Mouse (Mus musculus): ENCODE results near the gene Lrrc46. TPM values are rescaled to one million over a fixed set of nuclear protein-coding genes. Genes with fewer than 3 reads are reported as not detected.

Gene Lrrc46
- total RNA-seq, 2 experiments from 2014 or later, result 0.66 to 0.71 TPM

DNA sequence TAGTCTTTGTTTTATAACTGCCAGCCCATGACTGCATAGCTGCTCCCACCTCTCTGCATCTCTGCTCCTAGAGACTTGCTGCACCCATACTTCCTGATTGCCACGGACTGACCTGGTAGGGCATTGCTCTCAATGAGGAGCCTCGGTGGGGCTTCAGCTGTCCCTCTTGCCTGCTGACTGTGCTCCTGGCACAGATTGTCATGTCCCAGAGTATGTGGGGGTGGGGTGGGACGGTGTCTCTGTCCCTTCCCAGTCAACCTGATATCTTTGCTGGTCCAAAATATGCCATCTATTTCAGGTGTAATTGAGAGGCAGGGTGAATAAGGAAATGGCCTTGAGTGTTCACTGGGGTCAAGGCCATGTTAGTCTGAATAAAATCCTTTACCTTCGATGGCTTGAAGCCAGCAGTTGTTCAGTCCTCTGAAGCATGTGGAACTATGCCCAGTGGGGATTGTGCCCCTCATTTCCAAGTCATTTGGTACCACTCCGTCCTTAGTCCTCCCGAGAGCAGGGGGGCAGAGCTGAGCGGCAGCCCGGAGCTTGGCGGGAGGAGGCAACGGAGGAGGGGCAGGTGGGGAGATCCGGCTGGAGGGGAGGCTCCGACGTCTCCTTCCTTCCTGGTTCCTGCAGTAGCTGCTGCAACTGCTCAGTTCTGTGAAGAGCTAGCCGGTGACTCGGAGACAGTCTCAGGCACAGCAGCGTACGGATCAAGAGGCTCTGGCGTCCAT, 9.2 kb upstream of the Lrrc46 start, which contains the start of gene Osbpl7:
Osbpl7 (plus strand) TSS at position 413 of the 728 bp plus-strand sequence.
- intact Hi-C loops (cut with DNase I), result no loop called here
- DNase-seq (ENCODE audit: low spot score in 2 of 2), result peak; percentile 67 to 82

DNA sequence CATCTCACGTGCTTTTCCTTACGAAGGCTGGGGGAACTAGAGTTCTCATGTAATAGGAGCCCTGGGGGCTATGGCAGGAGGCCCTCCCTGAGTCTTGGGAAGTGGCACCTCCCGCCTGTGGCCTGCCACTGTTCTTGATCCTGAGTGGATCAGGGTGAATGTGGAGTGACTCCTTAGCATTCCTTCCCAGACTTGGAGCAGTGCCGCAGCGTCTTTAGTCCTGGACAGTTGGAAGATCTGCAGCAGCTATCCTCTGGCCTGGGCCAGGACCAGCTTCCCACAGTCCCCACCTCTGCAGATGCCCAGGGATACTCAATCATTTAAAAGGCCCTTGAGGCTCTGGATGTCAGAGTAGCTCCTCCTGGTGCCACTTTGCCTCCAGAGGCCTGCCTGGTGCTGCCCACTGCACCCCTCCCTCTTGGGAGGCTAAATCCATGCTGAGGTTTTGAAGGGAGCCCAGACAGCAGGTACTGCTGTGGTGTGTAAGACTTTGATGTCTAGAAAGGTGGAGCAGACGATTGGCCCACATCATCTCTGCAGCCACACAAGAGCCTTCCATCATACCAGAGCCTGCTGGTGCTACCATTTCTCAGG, 8.4 kb upstream of the Lrrc46 start:
- no peak for DNase-seq (ENCODE audit: low spot score in 2 of 2)
- intact Hi-C loops (cut with DNase I), result no loop called here

DNA sequence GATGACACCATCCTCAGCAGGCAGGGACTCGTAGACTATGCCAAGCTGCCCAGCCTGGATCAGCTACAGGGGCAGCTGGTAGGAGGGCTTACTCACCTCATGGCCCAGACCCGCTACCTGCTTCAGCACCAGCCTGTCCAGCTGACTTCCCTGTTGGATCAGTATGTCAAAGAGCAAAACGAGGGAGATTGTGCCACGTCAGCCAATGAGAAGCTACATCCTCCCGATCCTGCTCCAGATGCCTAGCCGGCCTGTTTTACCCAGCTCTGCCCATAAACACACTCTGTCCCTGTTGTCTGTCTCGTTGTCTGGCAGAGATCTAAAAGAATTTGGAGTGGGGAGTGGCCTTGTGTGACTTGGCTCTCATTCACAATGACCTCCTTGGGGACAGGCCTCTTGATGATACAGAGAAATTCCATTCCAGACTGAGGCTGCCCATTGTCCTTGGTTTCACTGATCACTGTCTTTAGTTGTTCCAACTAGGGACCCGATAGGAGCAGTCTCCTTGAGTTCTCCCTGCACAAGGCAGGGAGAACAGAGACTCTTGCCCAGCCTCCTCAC, 7.0 kb upstream of the Lrrc46 start:
- DNase-seq (ENCODE audit: low spot score in 2 of 2), result no peak
- intact Hi-C loops (cut with DNase I), result no loop called here

DNA sequence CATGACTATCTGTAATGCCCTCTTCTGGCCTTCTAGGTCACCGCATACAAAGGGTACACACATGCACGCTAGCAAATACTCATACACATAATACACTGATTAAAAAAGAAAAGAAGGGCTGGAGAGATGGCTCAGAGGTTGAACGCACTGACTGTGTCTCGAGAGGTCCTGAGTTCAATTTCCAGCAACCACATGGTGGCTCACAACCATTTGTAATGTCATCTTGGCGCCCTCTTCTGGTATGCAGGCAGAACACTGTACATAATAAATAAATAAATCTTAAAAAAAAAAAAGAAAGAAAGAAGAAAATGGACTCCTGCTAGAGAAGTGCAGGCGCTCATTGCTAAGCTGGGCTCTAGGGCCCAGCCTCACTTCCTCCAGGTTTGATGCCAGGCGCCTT, 4.7 kb upstream of the Lrrc46 start:
- intact Hi-C loops (cut with DNase I), result no loop called here
- DNase-seq (ENCODE audit: low spot score in 2 of 2), result no peak

DNA sequence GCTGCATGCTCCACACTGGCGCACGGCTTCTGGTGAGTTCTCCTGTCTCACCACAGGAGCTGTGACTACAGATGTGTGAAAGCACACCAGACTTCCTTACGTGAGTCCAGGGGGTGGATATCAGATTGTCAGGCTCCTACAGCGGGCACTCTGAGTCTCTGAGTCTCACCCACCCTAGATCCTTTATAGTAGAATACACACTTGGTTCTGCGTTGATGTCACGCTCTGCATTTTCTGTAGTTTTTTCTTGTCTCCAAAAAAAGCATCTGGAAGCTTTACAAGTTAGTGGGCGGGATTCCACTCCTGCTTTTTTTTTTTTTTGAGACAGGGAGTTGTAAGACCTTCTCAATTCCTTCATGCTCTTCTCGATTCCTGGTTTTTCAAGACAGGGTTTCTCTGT, 3.7 kb upstream of the Lrrc46 start:
- peak in 1 of 2 experiments; percentile 67 for DNase-seq (ENCODE audit: low spot score in 2 of 2)
- intact Hi-C loops (cut with DNase I), result no loop called here

DNA sequence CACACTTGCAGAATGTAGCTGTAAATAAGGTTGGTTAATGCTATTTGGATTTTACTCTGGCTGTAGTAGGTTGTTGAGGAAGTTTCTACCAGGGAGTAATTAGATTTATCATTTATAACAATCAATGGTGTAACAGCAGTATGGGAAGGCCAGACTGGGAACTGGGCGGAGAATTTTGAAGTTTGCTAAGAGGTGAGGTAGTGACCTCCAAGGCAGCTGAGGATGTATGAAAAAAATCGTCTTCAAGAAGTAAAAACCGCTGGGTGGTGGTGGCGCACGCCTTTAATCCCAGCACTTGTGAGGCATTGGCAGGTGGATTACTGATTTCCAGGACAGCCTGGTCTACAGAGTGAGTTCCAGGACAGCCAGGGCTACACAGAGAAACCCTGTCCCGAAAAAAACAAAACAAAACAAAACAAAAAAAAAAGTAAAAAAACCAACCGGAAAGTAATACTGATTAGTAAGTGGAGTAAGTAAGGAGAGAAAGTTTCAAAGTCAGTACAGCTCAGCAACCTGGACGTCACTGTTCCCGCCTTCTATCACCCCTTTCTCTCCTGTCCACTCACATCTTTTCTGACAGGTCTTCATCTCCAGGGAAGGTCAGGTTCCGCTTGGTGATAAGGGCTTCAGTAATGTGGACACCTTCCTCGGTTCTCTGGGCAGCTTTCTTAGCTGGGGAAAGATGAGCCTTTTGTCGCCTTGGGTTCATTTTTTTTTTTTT, 746 bp downstream of the Lrrc46 start:
- no peak for DNase-seq (ENCODE audit: low spot score in 2 of 2)
- intact Hi-C loops (cut with DNase I), result no loop called here

DNA sequence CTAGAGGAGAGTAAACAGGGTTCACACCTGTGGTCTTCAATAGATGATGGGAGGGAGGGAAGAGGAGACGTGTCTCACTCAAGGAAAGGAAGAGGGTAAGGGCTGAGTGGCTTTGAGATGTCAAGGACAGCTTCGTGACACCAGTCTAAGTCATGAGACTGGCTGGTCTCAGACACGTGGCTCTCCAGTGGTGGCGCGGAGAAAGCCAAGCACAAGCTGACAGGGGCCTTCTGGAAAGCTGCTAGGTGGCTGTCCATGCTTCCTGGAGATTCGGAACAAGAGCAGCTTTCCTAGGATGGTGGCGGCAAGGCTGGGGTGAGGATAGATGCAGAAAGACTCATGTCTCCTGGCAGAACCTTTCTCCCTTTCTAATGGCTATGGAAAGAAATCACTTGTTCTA, 2.3 kb downstream of the Lrrc46 start:
- intact Hi-C loops (cut with DNase I), result no loop called here
- DNase-seq (ENCODE audit: low spot score in 2 of 2), result no peak

DNA sequence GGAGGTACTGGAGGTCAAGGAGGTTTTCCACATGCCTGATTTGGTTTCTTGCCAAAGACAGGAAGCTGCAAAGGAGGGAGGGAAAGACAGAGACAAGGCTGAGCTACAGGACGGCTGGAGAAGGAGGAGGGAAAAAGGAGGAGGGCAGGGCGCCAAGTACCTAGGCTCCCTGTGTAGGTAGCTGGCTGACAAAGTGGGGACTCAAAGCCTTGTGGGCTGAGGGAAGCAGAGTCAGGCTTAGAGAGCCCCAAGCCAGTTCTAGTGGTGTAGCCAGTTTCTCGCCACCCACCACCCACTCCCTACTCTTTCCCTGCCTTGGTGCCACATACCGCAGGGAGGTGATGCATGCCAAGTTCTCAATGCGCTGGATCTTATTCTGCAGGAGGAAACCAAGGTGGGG, 5.1 kb downstream of the Lrrc46 start:
- peak; percentile 50 to 89 for DNase-seq (ENCODE audit: low spot score in 2 of 2)
- intact Hi-C loops (cut with DNase I), result no loop called here

DNA sequence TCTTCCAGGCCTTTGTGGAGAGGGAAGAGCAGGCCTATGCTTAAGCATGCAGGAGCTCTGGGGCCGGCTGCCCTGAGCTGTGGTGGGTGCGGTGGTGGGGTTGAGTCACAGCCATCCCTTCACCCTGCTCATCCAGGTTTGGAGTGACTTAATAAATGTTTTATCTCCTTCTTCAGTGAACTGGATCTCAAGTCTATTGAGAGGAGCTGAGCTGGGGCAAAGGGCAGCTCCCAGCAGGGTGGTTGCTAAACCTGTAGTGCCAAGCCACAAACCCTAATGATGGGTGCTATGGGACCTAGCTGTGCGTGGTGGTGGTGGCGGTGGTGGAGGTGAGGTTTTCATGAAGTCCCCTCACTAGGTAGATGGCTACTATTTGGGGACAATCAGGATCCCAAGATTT, 7.4 kb downstream of the Lrrc46 start:
- intact Hi-C loops (cut with DNase I), result no loop called here
- no peak for DNase-seq (ENCODE audit: low spot score in 2 of 2)

DNA sequence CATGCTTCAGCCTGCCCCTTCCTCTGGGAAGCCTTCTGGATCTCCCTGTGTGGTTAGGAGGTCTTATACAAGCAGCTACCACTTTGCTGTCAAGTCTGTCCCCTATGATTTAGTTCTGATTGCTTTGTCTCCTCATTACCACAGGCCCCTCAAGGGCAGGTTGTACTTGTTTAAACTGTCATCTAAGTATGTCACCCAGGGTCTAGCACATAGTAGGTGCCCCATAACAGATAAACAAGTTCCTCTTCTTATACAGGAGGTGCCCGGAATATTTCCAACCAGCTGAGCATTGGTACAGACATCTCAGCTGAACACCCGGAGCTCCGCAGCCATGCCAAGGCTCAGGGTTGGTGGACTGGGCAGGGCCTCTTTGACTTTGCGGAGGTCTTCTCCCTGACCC, 8.7 kb downstream of the Lrrc46 start:
- intact Hi-C loops (cut with DNase I), result no loop called here
- DNase-seq (ENCODE audit: low spot score in 2 of 2), result no peak

DNA sequence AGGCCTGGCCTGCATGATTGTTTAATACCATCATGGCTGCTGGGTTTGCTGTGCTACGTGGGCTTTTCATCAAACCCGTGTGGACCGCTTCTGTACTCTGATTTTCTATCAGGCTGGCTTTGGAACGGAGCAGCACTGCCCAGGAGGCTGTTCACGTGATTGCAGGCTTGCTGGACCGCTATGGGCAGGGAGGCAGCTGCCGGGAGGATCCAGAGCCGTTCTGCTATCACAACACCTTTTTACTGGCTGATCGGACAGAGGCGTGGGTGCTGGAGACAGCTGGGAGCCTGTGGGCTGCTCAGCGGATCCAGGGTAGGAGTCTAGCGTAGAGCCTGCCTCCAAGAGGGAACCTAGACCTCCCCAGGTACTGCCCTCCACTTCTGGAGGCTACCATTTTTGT, 9.2 kb downstream of the Lrrc46 start:
- no peak for DNase-seq (ENCODE audit: low spot score in 2 of 2)
- intact Hi-C loops (cut with DNase I), result no loop called here

DNA sequence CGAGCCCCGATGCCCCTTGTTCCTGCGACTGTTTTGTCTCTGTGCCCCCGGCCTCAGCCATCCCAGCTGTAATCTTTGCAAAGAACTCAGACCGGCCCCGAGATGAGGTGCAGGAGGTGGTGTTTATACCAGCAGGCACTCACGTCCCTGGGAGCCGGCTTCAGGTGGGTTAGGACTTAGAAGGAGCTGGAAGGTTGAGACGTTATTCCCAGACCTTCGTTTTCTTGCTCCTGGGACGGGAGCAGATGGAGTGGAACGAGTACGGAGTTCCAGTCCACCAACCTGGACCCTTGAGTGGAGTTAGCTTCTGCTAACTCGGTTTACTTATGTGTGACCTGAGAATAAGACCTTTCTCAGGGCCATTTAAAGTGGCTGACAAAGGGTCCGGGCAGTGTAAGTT, 10.8 kb downstream of the Lrrc46 start:
- intact Hi-C loops (cut with DNase I), result no loop called here

DNA sequence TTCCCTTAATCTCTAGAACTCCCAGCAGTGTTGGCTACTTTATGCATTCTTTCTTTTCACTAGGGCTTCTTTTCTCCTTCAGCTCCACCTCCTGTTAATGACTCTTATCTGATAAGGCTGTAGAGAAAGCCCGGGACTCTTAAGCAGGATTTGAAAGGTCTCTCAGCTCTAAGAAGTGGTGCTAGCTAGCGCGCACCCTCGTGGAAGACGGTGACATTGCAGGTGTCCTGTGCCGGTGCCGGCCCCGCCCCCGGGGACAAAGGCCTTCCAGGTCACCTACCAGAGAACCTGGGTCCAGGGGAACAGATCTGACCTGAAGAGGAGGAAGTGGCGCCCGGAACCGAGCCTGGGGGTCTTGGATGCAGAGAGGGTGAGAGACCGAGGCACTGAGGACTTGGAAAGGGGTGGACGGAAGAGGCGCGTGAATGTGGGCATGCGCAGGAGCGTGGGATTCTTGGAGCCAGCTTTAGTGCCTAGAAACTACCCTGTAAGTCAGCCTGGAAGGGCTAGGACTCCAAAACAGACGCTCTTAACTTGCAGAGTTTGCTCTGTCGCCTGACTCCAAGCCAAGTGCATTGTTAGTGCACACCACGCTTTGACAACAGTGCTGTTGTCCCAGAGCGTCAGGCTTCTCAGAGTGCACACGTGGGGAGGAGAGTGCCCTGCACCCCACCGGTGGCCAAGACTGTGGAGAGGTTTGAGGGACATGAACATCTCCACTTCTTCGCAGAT, 11.4 kb downstream of the Lrrc46 start, which contains the start of gene Scrn2:
Scrn2 (plus strand) TSS at position 253 of the 732 bp plus-strand sequence.
- intact Hi-C loops (cut with DNase I), result no loop called here
- peak; percentile 70 to 80 for DNase-seq (ENCODE audit: low spot score in 2 of 2)

More for the DNA sequence above, 10.8 kb downstream of the Lrrc46 start:
- DNase-seq (ENCODE audit: low spot score in 2 of 2), result no peak

DNA sequence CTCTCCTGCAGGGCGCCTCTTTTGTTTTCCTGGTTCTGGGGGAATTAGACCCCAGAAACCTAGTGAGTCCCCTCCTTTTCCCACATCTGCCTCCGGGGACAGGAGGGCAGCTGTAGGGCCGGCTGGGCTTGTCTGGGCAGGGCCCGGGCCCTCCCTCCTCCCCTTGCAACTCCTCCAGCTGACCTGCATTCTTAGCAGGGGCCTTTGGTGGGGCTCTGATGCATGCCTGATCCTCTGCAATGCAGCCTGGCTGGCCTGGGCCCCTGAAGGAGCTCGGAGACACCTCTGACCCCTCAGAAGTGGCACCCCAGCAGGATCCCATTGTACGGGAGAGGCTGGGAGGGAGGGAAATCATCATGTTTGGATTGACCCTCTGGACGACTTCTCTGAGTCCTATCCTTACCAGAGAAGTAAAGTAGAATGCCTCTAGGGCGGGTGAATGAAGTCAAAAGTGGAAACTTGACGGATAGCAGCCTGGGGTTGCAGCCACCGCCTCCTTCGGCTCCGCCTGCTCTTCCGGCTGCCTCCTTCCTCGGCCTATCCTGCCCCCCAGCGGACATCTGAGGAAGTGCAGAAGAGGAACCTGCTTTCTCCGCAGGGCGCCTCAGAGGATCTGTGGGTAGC, 15.4 kb downstream of the Lrrc46 start:
- DNase-seq (ENCODE audit: low spot score in 2 of 2), result peak; percentile 78 to 87
- intact Hi-C loops (cut with DNase I), result loop anchor here (1.0 kb wide), 1 partner anchor 44 kb away; the partner anchor contains the start of gene Sp2

DNA sequence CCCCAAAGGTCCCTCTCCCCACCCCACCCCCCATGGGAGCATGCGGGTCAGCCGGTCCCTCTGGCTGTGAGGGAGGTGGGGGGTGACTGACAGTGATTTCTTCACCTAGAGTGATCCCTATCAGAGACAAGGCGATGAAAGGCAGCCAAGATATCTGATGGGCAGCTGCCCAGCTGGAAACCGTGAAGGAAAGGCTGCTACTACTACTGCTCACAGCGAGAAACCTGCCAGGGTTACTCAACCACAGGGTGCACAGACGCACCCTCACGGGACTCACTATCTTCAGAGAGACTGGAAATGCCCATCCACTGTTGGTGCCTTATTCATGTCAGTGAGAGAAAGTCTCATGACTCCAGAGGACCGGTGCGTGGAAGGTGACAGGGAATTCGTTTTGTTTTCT, 16.2 kb downstream of the Lrrc46 start:
- intact Hi-C loops (cut with DNase I), result loop anchor here (5.0 kb wide), 1 partner anchor 108 kb away; the partner anchor contains the start of gene Cdk5rap3
- no peak for DNase-seq (ENCODE audit: low spot score in 2 of 2)

DNA sequence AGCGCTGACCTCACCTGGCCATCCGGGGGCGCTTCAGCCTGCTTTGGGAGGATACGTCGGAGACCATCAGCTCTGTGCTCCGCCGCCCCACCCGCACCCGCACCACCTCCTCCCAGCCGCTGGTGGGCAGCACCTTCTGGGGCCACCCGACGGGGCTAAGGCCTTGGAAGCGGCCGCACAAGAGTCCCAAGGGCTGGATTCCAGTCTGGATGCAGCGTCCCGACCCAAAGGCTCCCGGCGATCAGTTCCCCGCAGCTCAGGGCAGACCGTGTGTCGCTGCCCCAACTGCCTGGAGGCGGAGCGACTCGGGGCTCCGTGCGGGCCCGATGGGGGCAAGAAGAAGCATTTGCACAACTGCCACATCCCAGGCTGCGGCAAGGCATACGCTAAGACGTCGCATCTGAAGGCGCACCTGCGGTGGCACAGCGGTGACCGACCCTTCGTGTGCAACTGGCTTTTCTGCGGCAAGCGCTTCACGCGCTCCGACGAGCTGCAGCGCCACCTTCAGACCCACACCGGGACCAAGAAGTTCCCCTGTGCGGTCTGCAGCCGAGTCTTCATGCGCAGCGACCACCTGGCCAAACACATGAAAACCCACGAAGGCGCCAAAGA, 19.2 kb downstream of the Lrrc46 start:
- peak; percentile 38 to 46 for DNase-seq (ENCODE audit: low spot score in 2 of 2)
- intact Hi-C loops (cut with DNase I), result loop anchor here (5.0 kb wide), 1 partner anchor 105 kb away; the partner anchor contains the start of gene Cdk5rap3

DNA sequence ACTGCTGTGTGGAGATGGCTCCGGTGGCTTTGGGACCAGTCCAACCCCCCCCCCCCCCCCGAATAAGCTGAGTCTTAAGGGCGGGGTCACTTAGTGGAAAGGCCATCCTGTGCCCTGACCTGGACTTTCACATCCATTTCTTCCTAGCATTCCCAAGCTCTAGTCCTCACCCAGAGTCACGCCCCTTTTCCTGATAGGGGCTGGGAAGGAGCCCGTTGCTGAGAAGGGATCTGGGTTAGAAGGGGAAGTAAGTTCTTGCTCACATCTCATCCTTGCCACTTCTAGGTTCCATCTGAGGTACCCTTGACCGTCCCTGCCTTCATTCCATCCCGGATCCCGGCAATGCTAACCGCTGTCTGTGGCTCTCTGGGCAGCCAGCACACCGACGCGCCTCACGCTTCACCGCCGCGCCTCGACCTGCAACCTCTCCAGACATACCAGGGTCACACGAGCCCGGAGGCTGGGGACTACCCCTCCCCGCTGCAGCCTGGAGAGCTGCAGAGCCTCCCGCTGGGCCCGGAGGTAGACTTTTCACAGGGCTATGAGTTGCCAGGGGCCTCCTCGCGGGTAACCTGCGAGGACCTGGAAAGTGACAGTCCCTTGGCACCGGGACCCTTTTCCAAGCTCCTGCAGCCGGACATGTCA, 20.0 kb downstream of the Lrrc46 start:
- DNase-seq (ENCODE audit: low spot score in 2 of 2), result no peak
- intact Hi-C loops (cut with DNase I), result loop anchor here (5.0 kb wide), 1 partner anchor 104 kb away; the partner anchor contains the start of gene Cdk5rap3

DNA sequence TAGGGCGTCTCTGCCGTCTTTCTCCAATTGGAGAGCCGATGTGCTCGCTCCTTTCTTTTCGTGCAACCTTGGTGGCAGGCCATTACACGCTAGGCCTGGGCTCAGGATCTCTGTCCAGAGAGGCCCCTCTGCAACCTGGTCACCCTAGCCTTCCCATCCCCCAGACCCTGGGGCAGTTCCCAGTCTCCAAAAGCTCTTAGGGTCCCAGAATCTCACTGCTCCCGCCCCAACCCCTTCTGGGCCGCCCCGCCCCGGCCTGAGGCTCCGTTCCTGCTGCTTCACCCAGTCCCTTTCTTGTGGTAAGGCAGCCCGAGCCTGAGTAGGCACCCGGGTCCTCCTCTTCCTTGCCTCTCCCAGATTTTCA, 21.9 kb downstream of the Lrrc46 start:
- DNase-seq (ENCODE audit: low spot score in 2 of 2), result no peak
- intact Hi-C loops (cut with DNase I), result no loop called here

Measured in left cerebral cortex, postnatal 25 days (tissue).